Mouse (Mus musculus) kidney, postnatal 10 days (tissue): ENCODE data around the gene Commd6.
A peak's percentile ranks its signal among the peaks of the same experiment; 100 is the strongest.
"Not testable (repeated sequence)": the region's sequence is repeated elsewhere in the genome, so short reads cannot be mapped to it uniquely, and the experiment has no call there.

Source experiments
- DNase-seq: peaks from one replicate; pipeline ENCODE4 v3.0.0; 2021; ENCODE audit warnings: mixed read lengths

Commd6 gene

DNA sequence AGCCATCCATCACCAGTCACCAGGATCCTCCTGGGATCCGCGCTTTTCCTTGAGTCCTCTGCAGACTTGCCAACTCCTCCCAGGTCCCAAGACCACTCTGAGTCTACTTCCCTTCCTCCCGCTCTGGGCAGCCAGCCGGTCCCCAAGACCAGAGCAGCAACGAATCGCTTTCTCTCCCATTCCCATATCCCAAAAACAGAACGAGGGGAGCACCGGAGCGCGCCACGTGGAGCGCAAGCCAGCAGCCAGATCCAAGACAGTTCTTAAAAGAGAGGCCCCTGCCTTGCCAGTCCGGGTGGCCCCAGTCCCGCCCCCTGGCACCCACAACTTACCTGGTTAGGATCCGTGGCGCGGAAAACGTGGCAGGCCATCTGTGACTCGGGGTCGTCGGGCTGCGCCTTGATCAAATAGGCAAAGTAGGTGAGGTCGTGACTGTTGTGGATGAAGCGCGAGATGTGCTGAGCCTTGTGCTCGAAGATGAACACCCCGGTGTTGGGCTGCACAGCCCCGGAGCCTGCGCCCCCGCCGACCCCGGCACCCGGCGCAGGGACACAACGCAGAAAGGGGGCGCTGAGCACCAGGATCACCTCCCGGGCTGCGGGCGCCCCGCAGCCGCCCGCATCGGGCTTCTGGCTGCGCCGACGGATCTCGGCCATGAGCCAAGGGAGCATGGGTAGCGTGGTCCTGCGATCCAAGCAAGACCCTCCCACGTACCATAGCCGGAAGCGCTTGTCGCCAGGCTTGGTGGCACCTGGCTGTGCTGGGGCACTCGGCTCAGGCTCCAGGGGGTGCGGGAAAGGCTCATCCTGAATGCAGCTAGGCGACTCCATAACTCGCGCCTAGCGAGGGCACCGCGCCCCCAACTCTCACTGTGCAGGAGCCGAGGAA is 32.6 kb downstream of the Commd6 start:
- peak; percentile 47 for DNase-seq

DNA sequence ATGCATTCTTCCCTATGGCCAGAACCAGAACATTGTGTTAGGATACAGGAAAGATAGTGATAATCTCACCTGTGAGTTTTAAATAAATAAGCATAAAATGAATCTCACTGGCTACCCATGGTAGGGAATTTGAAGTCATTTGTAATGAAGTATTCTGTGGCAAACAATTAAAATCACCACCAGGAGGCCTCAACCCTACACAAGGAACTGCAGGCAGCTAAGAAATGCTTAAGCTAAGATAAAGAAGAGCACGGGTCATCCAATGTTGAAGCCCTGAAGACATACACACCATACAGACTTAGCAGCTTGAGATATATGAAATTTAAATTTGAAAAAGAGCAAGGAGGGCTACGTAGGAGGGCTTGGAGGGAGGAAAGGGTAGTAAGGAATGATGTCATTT is 34.6 kb downstream of the Commd6 start:
- no peak for DNase-seq

GRCm38 (mm10) chr14:101602851-101603250 is 37.6 kb downstream of the Commd6 start:
- DNase-seq = peak; percentile 24

GRCm38 (mm10) chr14:101597096-101597715 is 43.3 kb downstream of the Commd6 start:
- no peak for DNase-seq

GRCm38 (mm10) chr14:101596691-101597090 is 43.8 kb downstream of the Commd6 start:
- DNase-seq = no peak

GRCm38 (mm10) chr14:101595301-101596080 is 45.0 kb downstream of the Commd6 start:
- DNase-seq = peak; percentile 30

- no peak for DNase-seq
These were observed 46.5 kb downstream of the Commd6 start for GRCm38 (mm10) chr14:101594001-101594400.

GRCm38 (mm10) chr14:101593340-101593739 is 47.1 kb downstream of the Commd6 start:
- DNase-seq = no peak

- DNase-seq = no peak
These were observed 49.4 kb downstream of the Commd6 start for GRCm38 (mm10) chr14:101591101-101591500.

- not testable (repeated sequence) for DNase-seq
These were observed 52.1 kb downstream of the Commd6 start for GRCm38 (mm10) chr14:101588209-101588991.

GRCm38 (mm10) chr14:101587366-101588040 is 53.0 kb downstream of the Commd6 start:
- DNase-seq = not testable (repeated sequence)

DNA sequence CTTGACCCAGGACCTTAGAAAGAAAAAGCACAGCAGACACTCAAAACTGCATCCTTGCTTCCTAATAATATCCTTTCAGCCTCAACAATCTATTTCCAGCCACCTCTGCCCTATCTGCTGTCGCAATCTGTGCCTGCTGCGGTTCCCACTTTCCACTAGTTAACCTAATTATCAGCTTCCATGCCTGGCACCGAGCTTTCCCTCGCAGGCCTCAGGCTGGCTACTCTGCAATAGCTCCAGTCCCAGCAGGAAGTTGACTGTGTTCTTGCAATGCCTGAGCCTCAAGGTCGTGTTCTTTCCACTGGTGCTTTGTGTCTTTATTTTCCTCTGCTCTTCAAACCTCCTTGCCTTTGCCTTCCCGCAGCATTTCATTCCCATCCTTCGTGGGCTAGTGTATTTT is 54.4 kb downstream of the Commd6 start:
- DNase-seq = peak; percentile 22
